Mouse (Mus musculus): Measurements from ENCODE around the gene Ehf. TPM values are rescaled to one million over a fixed set of nuclear protein-coding genes. Genes with fewer than 3 reads are reported as not detected.

Gene Ehf
- 0.13 and 0.36 TPM in 2 replicates for polyA plus RNA-seq (2012; rRNA removed)

GRCm38 (mm10) chr2:103303132-103303531 is at the start of gene Ehf:
Gene Ehf (minus strand): TSS chr2:103303278.

Other genes starting within 250 kb of the Ehf start
- gene Pdhx, start 229.8 kb downstream of the Ehf start, polyA plus RNA-seq (2012; rRNA removed) = 55.1 and 57.8 TPM in 2 replicates
- 41.7 and 42.0 TPM in 2 replicates for gene Apip, start 229.6 kb downstream of the Ehf start, polyA plus RNA-seq (2012; rRNA removed)
- 0.11 and 0.13 TPM in 2 replicates for gene Elf5, start 108.4 kb upstream of the Ehf start, polyA plus RNA-seq (2012; rRNA removed)
- 50.0 and 50.4 TPM in 2 replicates for gene Cat, start 181.9 kb upstream of the Ehf start, polyA plus RNA-seq (2012; rRNA removed)

All from central nervous system, embryonic 18 days (tissue).